In the genomic region with DNA sequence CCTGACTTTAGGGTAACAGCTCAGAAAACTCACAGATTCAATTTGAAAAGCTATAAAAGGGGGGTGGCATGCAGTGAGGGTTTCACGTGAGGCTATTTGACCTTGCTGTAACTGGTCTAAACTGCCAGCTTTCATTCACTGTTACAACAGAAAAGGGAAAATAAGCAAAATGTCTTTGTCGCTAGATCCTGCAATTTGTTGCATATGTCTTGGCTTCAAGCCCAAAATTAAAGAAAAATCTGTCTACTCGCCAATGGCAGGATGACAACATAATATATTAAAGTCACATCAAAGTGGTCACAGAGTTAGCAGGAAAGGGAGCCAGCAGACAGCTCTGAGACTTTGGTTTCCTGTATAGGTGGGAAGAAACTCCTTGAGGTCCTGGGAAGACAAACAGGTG, we compare ENCODE assay signal across 19 mouse cellular contexts. TPM values are rescaled to one million over a fixed set of nuclear protein-coding genes. Genes with fewer than 3 reads are reported as not detected.
DNase-seq lines count a peak whose midpoint lies in the region; ATAC-seq lines count a peak whose summit lies in the region.
"Had no signal": no experiment of that assay in that cellular context is flagged by ENCODE, and none has a peak within 500 bp of the region (broad histone marks: within the 10 kb centered on the region; RNA-seq: fewer than 3 reads in every experiment).

No protein-coding gene starts in this region.

- H3K27me3 ChIP-seq in forebrain, embryonic 14.5 days (replicated peaks; ENCODE audit: control insufficient read depth, insufficient read depth, low read length): no peaks in the 10 kb centered on the region
- no peaks in the 10 kb centered on the region for H3K27me3 ChIP-seq in forebrain, embryonic 12.5 days
- H3K27me3 ChIP-seq in kidney, embryonic 16.5 days (ENCODE audit: insufficient read depth, low read length): no peaks in the 10 kb centered on the region
- no peaks in the 10 kb centered on the region for H3K27me3 ChIP-seq in midbrain, embryonic 10.5 days (ENCODE audit: low read depth, poor library complexity, severe bottlenecking)
- H3K27me3 ChIP-seq in midbrain, embryonic 15.5 days (replicated peaks): no peaks in the 10 kb centered on the region
- H3K27me3 ChIP-seq: limb, embryonic 12.5 days had no signal

- no peaks in the 10 kb centered on the region for H3K4me1 ChIP-seq in forebrain, embryonic 14.5 days (ENCODE audit: control insufficient read depth, insufficient read depth, low read length)
- H3K4me1 ChIP-seq in forebrain, embryonic 12.5 days: no peaks in the 10 kb centered on the region; the same call in 1 of the 2 replicates
- H3K4me1 ChIP-seq in kidney, embryonic 16.5 days (ENCODE audit: insufficient read depth, low read length): peaks cover 8% of the 10 kb centered on the region
- H3K4me1 ChIP-seq in midbrain, embryonic 10.5 days: peaks cover 15% of the 10 kb centered on the region
- H3K4me1 ChIP-seq in midbrain, embryonic 15.5 days: no peaks in the 10 kb centered on the region
- H3K4me1 ChIP-seq: limb, embryonic 12.5 days had no signal

- no peaks in the 10 kb centered on the region for H3K36me3 ChIP-seq in forebrain, embryonic 14.5 days (ENCODE audit: control insufficient read depth, insufficient read depth, low read length)
- no peaks in the 10 kb centered on the region for H3K36me3 ChIP-seq in forebrain, embryonic 12.5 days (replicated peaks)
- H3K36me3 ChIP-seq in kidney, embryonic 16.5 days (ENCODE audit: insufficient read depth, low read length): no peaks in the 10 kb centered on the region
- no peaks in the 10 kb centered on the region for H3K36me3 ChIP-seq in midbrain, embryonic 10.5 days
- no peaks in the 10 kb centered on the region for H3K36me3 ChIP-seq in midbrain, embryonic 15.5 days (replicated peaks)
- H3K36me3 ChIP-seq: G1E; limb, embryonic 12.5 days had no signal

- H3K27ac ChIP-seq in forebrain, embryonic 14.5 days (ENCODE audit: low read depth, low read length): no peak overlapping the region
- no peak overlapping the region for H3K27ac ChIP-seq in forebrain, embryonic 12.5 days
- peak overlapping the region; percentile 25; the same call in 1 of the 2 replicates for H3K27ac ChIP-seq in kidney, embryonic 16.5 days (ENCODE audit: low read length)
- H3K27ac ChIP-seq in midbrain, embryonic 10.5 days (replicated peaks): peak overlapping the region; percentile 72
- H3K27ac ChIP-seq in midbrain, embryonic 15.5 days: no peak overlapping the region
- H3K27ac ChIP-seq: hindbrain, postnatal 0 days; limb, embryonic 12.5 days; liver, embryonic 14.5 days had no signal

- H3K4me2 ChIP-seq in forebrain, embryonic 14.5 days (ENCODE audit: low read length): no peak overlapping the region
- no peak overlapping the region for H3K4me2 ChIP-seq in forebrain, embryonic 12.5 days
- no peak overlapping the region for H3K4me2 ChIP-seq in kidney, embryonic 16.5 days (replicated peaks; ENCODE audit: low read depth, low read length)
- H3K4me2 ChIP-seq in midbrain, embryonic 15.5 days: no peak overlapping the region
- H3K4me2 ChIP-seq: limb, embryonic 12.5 days had no signal

- H3K9me3 ChIP-seq in forebrain, embryonic 14.5 days (replicated peaks; ENCODE audit: control insufficient read depth, low read length): no peaks in the 10 kb centered on the region
- H3K9me3 ChIP-seq in forebrain, embryonic 12.5 days: no peaks in the 10 kb centered on the region
- no peaks in the 10 kb centered on the region for H3K9me3 ChIP-seq in kidney, embryonic 16.5 days (ENCODE audit: low read length)
- H3K9me3 ChIP-seq in midbrain, embryonic 10.5 days (replicated peaks): no peaks in the 10 kb centered on the region
- H3K9me3 ChIP-seq in midbrain, embryonic 15.5 days: no peaks in the 10 kb centered on the region
- H3K9me3 ChIP-seq: G1E; limb, embryonic 12.5 days had no signal

- no peak for ATAC-seq in forebrain, embryonic 14.5 days
- no peak for ATAC-seq in forebrain, embryonic 12.5 days (ENCODE audit: low FRiP score)
- no peak; the same call in 1 of the 2 replicates for ATAC-seq in kidney, embryonic 16.5 days (ENCODE audit: low FRiP score, low TSS enrichment)
- ATAC-seq in midbrain, embryonic 15.5 days (replicated peaks): no peak
- no peak for ATAC-seq in erythroblast, adult 5-6 weeks (replicated peaks; ENCODE audit: low FRiP score, poor library complexity, severe bottlenecking)
- ATAC-seq: forebrain, postnatal 0 days; hindbrain, postnatal 0 days; intestine, postnatal 0 days had no signal

- DNase-seq in forebrain, embryonic 14.5 days (ENCODE audit: low spot score): peak; percentile 30
- no peak for DNase-seq in kidney, postnatal 36 days
- DNase-seq in midbrain, embryonic 10.5 days (ENCODE audit: low spot score): no peak
- DNase-seq: cerebellum, adult 8-10 months; forebrain, postnatal 0 days; heart, postnatal 4 days; midbrain, embryonic 14.5 days; thymus, postnatal 14 days had no signal

- WGBS in forebrain, embryonic 14.5 days: 55% methylated on average over 3 of the region's 3 CpGs
- 56% methylated on average over 3 of the region's 3 CpGs for WGBS in forebrain, embryonic 12.5 days
- WGBS in kidney, embryonic 16.5 days: 34% methylated on average over 3 of the region's 3 CpGs
- 43% methylated on average over 3 of the region's 3 CpGs for WGBS in midbrain, embryonic 10.5 days
- WGBS in midbrain, embryonic 15.5 days: 47% methylated on average over 3 of the region's 3 CpGs

- H3K4me3 ChIP-seq in forebrain, embryonic 14.5 days (ENCODE audit: low read depth, low read length): no peak overlapping the region
- no peak overlapping the region for H3K4me3 ChIP-seq in forebrain, embryonic 12.5 days (replicated peaks)
- no peak overlapping the region for H3K4me3 ChIP-seq in kidney, embryonic 16.5 days (ENCODE audit: low read length)
- H3K4me3 ChIP-seq in midbrain, embryonic 10.5 days: no peak overlapping the region
- H3K4me3 ChIP-seq in midbrain, embryonic 15.5 days: no peak overlapping the region
- H3K4me3 ChIP-seq: erythroblast, embryonic 14.5 days; limb, embryonic 12.5 days; myocyte had no signal

- H3K9ac ChIP-seq in forebrain, embryonic 14.5 days (ENCODE audit: low read length): no peak overlapping the region
- no peak overlapping the region for H3K9ac ChIP-seq in forebrain, embryonic 12.5 days
- no peak overlapping the region for H3K9ac ChIP-seq in kidney, embryonic 16.5 days (replicated peaks; ENCODE audit: low read length)
- no peak overlapping the region for H3K9ac ChIP-seq in midbrain, embryonic 15.5 days
- H3K9ac ChIP-seq: forebrain, postnatal 0 days; limb, embryonic 12.5 days; liver, embryonic 14.5 days had no signal

RNA-seq across cellular contexts. Expression of a gene that starts 34.2 kb away (rescaled TPM):
- polyA plus RNA-seq in forebrain, embryonic 14.5 days (2014; fragmentation: Nextera tagmentation; extraction: Ambion mirVana): 70.6 and 75.6 TPM in 2 replicates
- polyA plus RNA-seq in forebrain, embryonic 12.5 days (2016; fragmentation: Nextera tagmentation; extraction: Ambion mirVana): 98.6 and 99.9 TPM in 2 replicates
- 54.9 and 62.6 TPM in 2 replicates for polyA plus RNA-seq in kidney, embryonic 16.5 days (2015; fragmentation: Nextera tagmentation; extraction: Ambion mirVana)
- 65.0 and 78.0 TPM in 2 replicates for polyA plus RNA-seq in midbrain, embryonic 10.5 days (2016; fragmentation: Nextera tagmentation; extraction: Ambion mirVana)
- polyA plus RNA-seq in midbrain, embryonic 15.5 days (2015; fragmentation: Nextera tagmentation; extraction: Ambion mirVana): 127 and 138 TPM in 2 replicates
- 40.3 and 45.2 TPM in 2 replicates for total RNA-seq in erythroblast, adult 5-6 weeks (2015; ENCODE audit: low replicate concordance)
- 46.2 and 46.8 TPM in 2 replicates for total RNA-seq in erythroblast, adult 5-6 weeks (2017; ENCODE audit: low replicate concordance)

RNA-seq across cellular contexts. Expression of a gene that starts 40.2 kb away (rescaled TPM):
- polyA plus RNA-seq in forebrain, embryonic 14.5 days (2014; fragmentation: Nextera tagmentation; extraction: Ambion mirVana): 6.2 and 7.6 TPM in 2 replicates
- 11.2 and 13.4 TPM in 2 replicates for polyA plus RNA-seq in forebrain, embryonic 12.5 days (2016; fragmentation: Nextera tagmentation; extraction: Ambion mirVana)
- 24.7 and 25.4 TPM in 2 replicates for polyA plus RNA-seq in kidney, embryonic 16.5 days (2015; fragmentation: Nextera tagmentation; extraction: Ambion mirVana)
- 22.0 and 22.8 TPM in 2 replicates for polyA plus RNA-seq in midbrain, embryonic 10.5 days (2016; fragmentation: Nextera tagmentation; extraction: Ambion mirVana)
- 7.5 and 7.6 TPM in 2 replicates for polyA plus RNA-seq in midbrain, embryonic 15.5 days (2015; fragmentation: Nextera tagmentation; extraction: Ambion mirVana)
- total RNA-seq in erythroblast, adult 5-6 weeks (2015; ENCODE audit: low replicate concordance): 2.5 and 2.7 TPM in 2 replicates
- 2.2 and 6.4 TPM in 2 replicates for total RNA-seq in erythroblast, adult 5-6 weeks (2017; ENCODE audit: low replicate concordance)
- polyA plus RNA-seq: erythroblast, embryonic 14.5 days; G1E had no signal

RNA-seq across cellular contexts. Expression of a gene that starts 49.5 kb away (rescaled TPM):
- 88.2 and 103 TPM in 2 replicates for polyA plus RNA-seq in forebrain, embryonic 14.5 days (2014; fragmentation: Nextera tagmentation; extraction: Ambion mirVana)
- 99.3 and 103 TPM in 2 replicates for polyA plus RNA-seq in forebrain, embryonic 12.5 days (2016; fragmentation: Nextera tagmentation; extraction: Ambion mirVana)
- 10.7 and 12.3 TPM in 2 replicates for polyA plus RNA-seq in kidney, embryonic 16.5 days (2015; fragmentation: Nextera tagmentation; extraction: Ambion mirVana)
- polyA plus RNA-seq in midbrain, embryonic 10.5 days (2016; fragmentation: Nextera tagmentation; extraction: Ambion mirVana): 38.1 and 61.6 TPM in 2 replicates
- 307 and 342 TPM in 2 replicates for polyA plus RNA-seq in midbrain, embryonic 15.5 days (2015; fragmentation: Nextera tagmentation; extraction: Ambion mirVana)
- total RNA-seq in erythroblast, adult 5-6 weeks (2015; ENCODE audit: low replicate concordance): 4.2 TPM in 1 of 2 replicates, not detected in the other
- total RNA-seq in erythroblast, adult 5-6 weeks (2017; ENCODE audit: low replicate concordance): 1.1 and 1.5 TPM in 2 replicates
- polyA plus RNA-seq: erythroblast, embryonic 14.5 days had no signal

Comparison
In these comparisons a context has a peak if more than half of its experiments do, and no peak if none do; other contexts are left out.
1. H3K27ac ChIP-seq: peak in kidney, embryonic 16.5 days (single experiment) and midbrain, embryonic 10.5 days (single experiment); none in forebrain, embryonic 14.5 days (single experiment), forebrain, embryonic 12.5 days (single experiment) and midbrain, embryonic 15.5 days (single experiment).